Mouse (Mus musculus): ENCODE results near the gene Sp1. TPM values are rescaled to one million over a fixed set of nuclear protein-coding genes. Genes with fewer than 3 reads are reported as not detected.

Sp1 gene
- polyA plus RNA-seq, 1 experiment, result not detected

DNA sequence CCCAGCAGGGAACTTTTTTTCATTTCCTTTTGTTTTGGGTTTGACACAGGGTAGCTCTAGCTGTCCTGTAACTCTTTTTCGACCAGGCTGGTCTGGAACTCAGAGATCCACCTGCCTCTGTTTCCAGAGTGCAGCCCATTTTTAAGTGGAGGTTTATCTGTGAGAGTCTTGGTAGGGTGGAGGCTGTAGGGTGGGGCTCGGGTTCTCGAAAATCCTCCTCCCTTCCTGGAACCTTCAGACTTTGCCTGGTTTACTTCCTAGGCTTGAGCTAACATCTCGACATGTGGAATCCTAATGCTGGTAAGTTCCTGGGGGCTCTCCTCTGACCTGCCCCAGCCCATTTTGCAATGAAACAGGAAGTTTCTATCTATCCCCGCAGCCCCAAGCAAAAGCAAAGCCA lies 53.9 kb downstream of the Sp1 start:
- H3K4me3 ChIP-seq (ENCODE audit: insufficient read depth, low read depth, low read length), result no peak overlapping the region
- no peak overlapping the region for H3K27ac ChIP-seq (ENCODE audit: insufficient read depth, low read depth, low read length)
- 69% methylated on average over 5 of the region's 5 CpGs for WGBS
- TF ChIP-seq CTCF (IDR thresholded peaks at IDR 0.05; ENCODE audit: insufficient read depth, low read depth, low read length) (no peak), POLR2A (IDR thresholded peaks at IDR 0.05; ENCODE audit: insufficient read depth, low read depth, low read length) (no peak)
- peaks cover 6% of the 10 kb centered on the region; the same call in 1 of the 2 replicates for H3K4me1 ChIP-seq (ENCODE audit: control insufficient read depth, insufficient read depth, low read length)

GRCm38 (mm10) chr15:102460409-102460808 lies 54.5 kb downstream of the Sp1 start:
- TF ChIP-seq CTCF (IDR thresholded peaks at IDR 0.05; ENCODE audit: insufficient read depth, low read depth, low read length) (no peak), POLR2A (IDR thresholded peaks at IDR 0.05; ENCODE audit: insufficient read depth, low read depth, low read length) (no peak)
- Histone ChIP-seq H3K27ac (ENCODE audit: insufficient read depth, low read depth, low read length) (no peak overlapping the region), H3K4me3 (ENCODE audit: insufficient read depth, low read depth, low read length) (no peak overlapping the region), H3K4me1 (ENCODE audit: control insufficient read depth, insufficient read depth, low read length) (peaks cover 6% of the 10 kb centered on the region; the same call in 1 of the 2 replicates)
- 86% methylated on average over 12 of the region's 12 CpGs for WGBS

GRCm38 (mm10) chr15:102460971-102461370 lies 55.0 kb downstream of the Sp1 start:
- Histone ChIP-seq H3K4me3 (ENCODE audit: insufficient read depth, low read depth, low read length) (no peak overlapping the region), H3K27ac (ENCODE audit: insufficient read depth, low read depth, low read length) (no peak overlapping the region), H3K4me1 (ENCODE audit: control insufficient read depth, insufficient read depth, low read length) (peaks cover 6% of the 10 kb centered on the region; the same call in 1 of the 2 replicates)
- TF ChIP-seq POLR2A (IDR thresholded peaks at IDR 0.05; ENCODE audit: insufficient read depth, low read depth, low read length) (no peak), CTCF (IDR thresholded peaks at IDR 0.05; ENCODE audit: insufficient read depth, low read depth, low read length) (no peak)
- 73% methylated on average over 4 of the region's 4 CpGs for WGBS

DNA sequence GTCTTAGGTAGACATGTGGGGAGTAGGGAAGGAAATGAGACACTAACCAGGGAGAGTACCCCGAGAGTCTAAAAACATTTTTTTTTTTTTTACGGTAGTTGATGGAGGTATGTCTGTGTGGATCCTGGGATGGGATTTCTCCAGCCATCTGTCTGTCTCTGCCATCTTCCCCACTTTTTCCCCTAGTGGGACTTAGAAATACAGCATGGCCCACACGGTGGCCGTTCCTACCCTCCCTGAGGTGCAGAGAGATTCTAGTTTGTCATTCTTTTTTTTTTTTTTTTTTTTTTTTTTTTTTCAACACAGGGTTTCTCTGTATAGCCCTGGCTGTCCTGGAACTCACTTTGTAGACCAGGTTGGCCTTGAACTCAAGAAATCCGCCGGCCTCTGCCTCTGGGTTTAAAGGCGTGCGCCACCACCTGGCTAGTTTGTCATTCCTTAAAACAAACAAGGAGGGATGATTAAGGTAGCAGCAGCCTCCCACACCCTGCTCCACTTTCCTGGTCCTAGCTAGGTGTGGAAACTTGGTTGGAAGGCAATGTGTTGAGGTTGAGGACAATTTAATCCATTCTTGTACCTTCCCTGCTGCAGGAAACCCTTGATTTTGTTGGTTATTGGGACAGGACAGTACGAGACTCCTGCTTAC lies 55.6 kb downstream of the Sp1 start:
- TF ChIP-seq CTCF (IDR thresholded peaks at IDR 0.05; ENCODE audit: insufficient read depth, low read depth, low read length), result no peak
- TF ChIP-seq POLR2A (IDR thresholded peaks at IDR 0.05; ENCODE audit: insufficient read depth, low read depth, low read length), result no peak

GRCm38 (mm10) chr15:102463666-102464065 lies 57.7 kb downstream of the Sp1 start:
- no peak overlapping the region for H3K27ac ChIP-seq (ENCODE audit: insufficient read depth, low read depth, low read length)
- no peak for TF ChIP-seq CTCF (IDR thresholded peaks at IDR 0.05; ENCODE audit: insufficient read depth, low read depth, low read length)
- no peak for TF ChIP-seq POLR2A (IDR thresholded peaks at IDR 0.05; ENCODE audit: insufficient read depth, low read depth, low read length)
- no peak overlapping the region for H3K4me3 ChIP-seq (ENCODE audit: insufficient read depth, low read depth, low read length)
- peaks cover 6% of the 10 kb centered on the region; the same call in 1 of the 2 replicates for H3K4me1 ChIP-seq (ENCODE audit: control insufficient read depth, insufficient read depth, low read length)

More for the DNA sequence above, 55.6 kb downstream of the Sp1 start:
- WGBS, result 88% methylated on average over 9 of the region's 9 CpGs
- Histone ChIP-seq H3K4me1 (ENCODE audit: control insufficient read depth, insufficient read depth, low read length) (peaks cover 6% of the 10 kb centered on the region; the same call in 1 of the 2 replicates), H3K27ac (ENCODE audit: insufficient read depth, low read depth, low read length) (no peak overlapping the region), H3K4me3 (ENCODE audit: insufficient read depth, low read depth, low read length) (no peak overlapping the region)

DNA sequence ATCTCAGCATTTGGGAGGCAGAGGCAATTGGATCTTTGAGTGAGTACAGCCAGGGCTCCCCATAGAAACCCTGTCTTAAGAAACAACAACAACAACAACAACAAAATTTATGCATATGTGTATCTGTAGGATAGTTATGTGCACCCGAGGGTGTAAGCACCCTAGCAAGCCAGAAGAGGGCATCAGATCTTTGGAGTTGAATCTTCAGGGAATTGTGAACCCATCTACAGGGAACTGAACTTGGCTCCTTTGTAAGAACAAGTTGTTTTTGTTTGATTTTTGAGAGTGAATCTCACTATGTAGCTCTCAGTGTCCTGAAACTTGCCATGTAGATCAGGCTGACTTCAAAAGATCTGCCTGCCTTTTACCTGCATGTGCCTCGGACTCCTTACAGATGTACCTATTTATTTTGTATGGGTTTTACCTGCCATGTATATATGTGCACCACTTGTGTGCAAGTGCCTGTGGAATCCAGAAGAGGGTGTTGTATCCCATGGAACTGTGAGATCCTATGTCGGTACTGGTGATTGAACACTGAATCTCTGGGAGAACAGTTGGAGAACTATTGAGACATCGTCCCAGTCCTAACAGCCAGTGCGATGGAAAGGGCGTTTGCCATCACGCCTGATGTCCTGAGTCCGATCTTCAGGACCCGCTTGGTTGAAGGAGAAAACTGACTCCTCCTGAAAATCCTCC lies 62.9 kb downstream of the Sp1 start:
- Histone ChIP-seq H3K4me3 (ENCODE audit: insufficient read depth, low read depth, low read length) (no peak overlapping the region), H3K4me1 (ENCODE audit: control insufficient read depth, insufficient read depth, low read length) (no peaks in the 10 kb centered on the region), H3K27ac (ENCODE audit: insufficient read depth, low read depth, low read length) (no peak overlapping the region)
- TF ChIP-seq POLR2A (IDR thresholded peaks at IDR 0.05; ENCODE audit: insufficient read depth, low read depth, low read length) (no peak), CTCF (IDR thresholded peaks at IDR 0.05; ENCODE audit: insufficient read depth, low read depth, low read length) (no peak)
- WGBS, result 98% methylated on average over 9 of the region's 9 CpGs

DNA sequence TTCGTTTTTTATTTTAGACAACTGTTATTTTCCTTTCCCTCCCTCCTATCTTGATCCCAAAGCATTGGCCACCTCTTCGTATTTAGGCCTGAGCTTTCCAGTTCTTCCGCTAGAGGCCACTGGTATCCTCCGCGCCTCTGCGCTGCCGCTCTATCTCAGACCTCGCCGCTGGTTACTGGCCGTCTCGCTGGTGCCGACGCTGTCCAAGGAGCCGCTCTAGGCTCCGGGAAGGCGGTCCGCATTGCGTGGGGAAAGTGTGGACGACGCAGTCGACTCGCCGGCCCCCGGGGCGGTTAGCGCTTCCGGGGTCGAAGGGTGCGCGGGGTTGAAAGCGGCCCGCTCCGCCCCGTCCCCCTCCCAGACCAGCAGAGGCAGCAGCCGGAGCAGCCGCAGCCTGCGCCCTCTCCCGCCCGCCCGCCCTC lies 64.3 kb downstream of the Sp1 start, which contains the start of gene Pcbp2:
Gene Pcbp2, plus strand, starts transcription at position 357 of the 422 bp plus-strand sequence.
- peak within 1 kb of the TSS; percentile 94 for H3K27ac ChIP-seq (ENCODE audit: insufficient read depth, low read depth, low read length)
- TF ChIP-seq POLR2A (IDR thresholded peaks at IDR 0.05; ENCODE audit: insufficient read depth, low read depth, low read length) (no peak), CTCF (IDR thresholded peaks at IDR 0.05; ENCODE audit: insufficient read depth, low read depth, low read length) (peak; percentile 74)
- 1% methylated on average over 36 of the region's 40 CpGs for WGBS

GRCm38 (mm10) chr15:102470605-102471294 lies 64.8 kb downstream of the Sp1 start:
- Histone ChIP-seq H3K27ac (ENCODE audit: insufficient read depth, low read depth, low read length) (peak overlapping the region; percentile 94), H3K4me1 (ENCODE audit: control insufficient read depth, insufficient read depth, low read length) (no peaks in the 10 kb centered on the region), H3K4me3 (ENCODE audit: insufficient read depth, low read depth, low read length) (peak overlapping the region; percentile 96)
- WGBS, result under 1% methylated on average over 48 of the region's 67 CpGs
- 0 out of 2 replicates have a peak, but pooled peaks have one; percentile 27 for TF ChIP-seq POLR2A (IDR thresholded peaks at IDR 0.05; ENCODE audit: insufficient read depth, low read depth, low read length)
- TF ChIP-seq CTCF (IDR thresholded peaks at IDR 0.05; ENCODE audit: insufficient read depth, low read depth, low read length), result no peak

More for the DNA sequence above, 64.3 kb downstream of the Sp1 start, which contains the start of gene Pcbp2:
- Histone ChIP-seq H3K4me3 (ENCODE audit: insufficient read depth, low read depth, low read length) (peak within 1 kb of the TSS; percentile 96), H3K4me1 (ENCODE audit: control insufficient read depth, insufficient read depth, low read length) (no peaks in the 10 kb centered on the region)
